Mouse (Mus musculus) c-Kit-positive CD71-positive TER-119-negative erythroid progenitor cells, embryonic 14.5 days (primary cell): ENCODE data around the gene Cradd.

ENCODE experiments used
- DNase-seq: peaks from one replicate; pipeline ENCODE4 v3.0.0-alpha.2; 2013; ENCODE audit warnings: low read depth

Cradd gene

GRCm38 (mm10) chr10:95304240-95304639 lies 19.7 kb downstream of the Cradd start:
- DNase-seq, result no peak

DNA sequence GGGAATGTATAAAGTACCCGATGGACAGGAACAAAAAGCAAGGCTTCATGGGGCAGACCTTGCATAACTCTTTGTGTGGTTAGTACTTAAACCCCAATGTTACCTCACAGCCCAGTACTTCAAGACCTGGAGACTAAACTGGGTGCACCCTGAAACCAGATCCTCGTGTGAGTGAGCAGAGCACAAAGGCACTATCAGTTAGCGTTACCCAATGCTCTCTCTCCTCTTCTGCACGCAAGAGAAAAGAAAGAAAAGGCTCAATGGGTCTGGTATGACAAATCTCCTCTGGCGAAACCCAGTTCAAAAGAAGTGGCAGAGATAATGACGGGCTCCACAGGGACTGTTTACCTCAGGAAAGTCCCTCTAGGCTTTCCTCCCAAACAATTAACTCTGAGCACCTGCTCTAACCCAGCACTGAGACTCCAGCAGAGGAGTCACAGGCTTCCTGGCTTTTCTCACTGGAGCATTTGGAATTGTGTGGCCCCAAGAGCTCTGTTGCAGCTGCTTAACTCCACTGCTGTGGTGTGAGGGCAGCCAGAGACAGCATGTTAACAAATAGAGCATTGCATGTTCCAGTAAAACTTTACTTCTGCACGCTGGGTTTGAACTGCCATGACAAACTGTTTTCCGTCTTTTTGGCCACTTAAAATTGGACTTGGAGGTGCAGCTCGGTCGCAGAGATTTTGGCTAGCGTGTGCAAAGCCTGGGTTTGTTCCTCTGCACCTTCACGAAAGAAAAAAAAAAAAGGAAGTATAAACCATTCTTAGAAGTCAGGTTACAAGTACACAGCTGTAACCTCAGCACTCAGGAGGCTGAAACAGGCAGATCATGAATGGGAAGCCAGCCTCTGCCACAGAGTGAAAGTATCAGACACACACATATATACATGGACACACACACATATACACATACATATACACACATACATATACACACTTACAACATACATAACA lies 21.4 kb downstream of the Cradd start:
- DNase-seq, result no peak

GRCm38 (mm10) chr10:95300178-95300793 lies 23.6 kb downstream of the Cradd start:
- DNase-seq, result no peak

- no peak for DNase-seq
Observed at GRCm38 (mm10) chr10:95299808-95300133, 24.2 kb downstream of the Cradd start.

- no peak for DNase-seq
Observed at GRCm38 (mm10) chr10:95299010-95299807, 24.7 kb downstream of the Cradd start.

DNA sequence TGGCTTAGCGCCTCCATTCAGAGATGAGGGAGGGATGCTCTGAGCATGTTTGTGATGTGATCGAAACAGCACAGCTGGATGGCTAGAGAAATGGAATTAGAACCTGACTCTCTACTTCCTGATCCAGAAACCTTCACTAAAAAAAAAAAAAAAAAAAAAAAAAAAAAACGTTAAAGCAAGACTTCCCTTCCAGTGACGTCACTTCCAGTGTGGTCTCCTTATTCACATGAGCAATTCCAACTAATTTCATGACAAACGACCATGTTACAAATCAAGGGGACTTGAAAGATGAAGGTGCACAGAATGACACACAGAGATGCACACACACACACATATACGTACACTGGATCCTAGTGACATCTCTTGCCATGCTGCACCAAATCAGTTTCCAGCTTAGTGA lies 25.4 kb downstream of the Cradd start:
- no peak for DNase-seq

GRCm38 (mm10) chr10:95297690-95298104 lies 26.2 kb downstream of the Cradd start:
- DNase-seq, result peak; percentile 27

DNA sequence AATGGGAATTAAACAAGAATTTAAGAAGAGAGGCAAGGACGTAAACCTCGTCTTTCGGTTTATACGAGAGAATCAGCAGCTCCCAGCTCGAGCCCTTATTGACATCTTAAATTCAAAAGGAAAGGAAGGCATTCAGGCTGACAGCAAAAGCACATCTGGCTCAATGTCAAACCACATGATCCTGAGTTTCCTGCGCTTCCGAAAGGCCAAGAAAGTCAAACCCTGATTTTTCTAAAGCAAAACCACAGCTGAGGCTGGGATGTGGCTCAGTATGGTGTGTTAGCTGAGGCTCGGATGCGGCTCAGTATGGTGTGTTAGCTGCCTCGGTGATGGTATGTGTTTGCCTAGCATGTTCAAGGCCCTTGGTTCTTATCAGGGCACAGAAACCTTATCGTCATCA lies 26.9 kb downstream of the Cradd start:
- DNase-seq, result no peak

GRCm38 (mm10) chr10:95293261-95293660 lies 30.7 kb downstream of the Cradd start:
- DNase-seq, result no peak

DNA sequence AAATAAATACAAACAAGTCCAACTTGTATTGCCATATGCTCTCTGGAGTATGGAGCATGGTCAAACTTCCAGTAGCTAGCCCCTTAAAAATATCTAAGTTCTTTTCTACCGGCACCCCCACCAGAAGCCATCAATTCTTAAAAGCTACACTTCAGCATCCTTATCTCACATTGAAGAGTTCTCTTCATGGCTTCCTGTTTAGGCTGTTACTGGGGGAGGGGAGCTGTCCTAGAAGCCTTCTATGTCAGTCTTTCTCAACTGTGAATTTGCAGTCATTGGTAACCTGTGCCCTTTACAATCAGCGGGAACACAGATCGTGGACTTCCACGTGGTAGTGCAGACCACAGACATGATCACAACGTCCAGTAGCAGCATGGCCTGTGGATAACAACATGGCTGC lies 31.7 kb downstream of the Cradd start:
- no peak for DNase-seq

DNA sequence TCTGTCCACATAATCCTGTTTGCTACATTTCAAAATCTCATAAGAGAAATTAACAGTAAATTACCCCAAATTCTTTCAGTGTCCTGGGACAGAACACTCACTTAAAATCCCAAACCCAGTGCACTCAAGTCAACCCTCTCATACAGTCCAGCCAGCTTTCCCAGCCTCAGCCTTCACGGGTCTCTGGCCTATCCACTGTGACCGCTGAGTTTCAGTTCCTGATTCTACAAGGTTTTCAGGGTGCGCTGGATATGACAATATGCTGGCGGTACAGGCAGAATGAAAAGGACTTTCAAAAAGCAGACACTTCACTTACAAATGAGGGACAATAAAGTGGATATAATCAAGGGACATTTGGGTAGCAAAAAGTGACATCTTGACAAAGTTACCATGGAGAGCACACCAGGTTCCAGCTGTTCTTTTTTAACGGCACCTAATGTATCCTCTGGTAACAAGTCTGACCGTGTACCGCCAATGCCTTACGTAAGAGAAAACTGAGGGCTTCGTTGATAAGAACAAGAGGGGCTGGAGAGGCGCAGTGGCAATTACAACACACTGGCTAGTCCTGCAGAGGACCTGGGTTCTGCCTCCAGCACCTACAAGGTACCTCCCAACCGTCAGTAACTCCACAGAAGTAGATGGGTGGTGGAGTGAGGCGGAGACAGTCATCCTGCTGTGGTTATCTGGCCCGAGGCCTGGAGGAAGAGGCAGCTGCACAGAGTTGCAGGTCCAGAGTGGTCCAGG lies 32.6 kb downstream of the Cradd start:
- no peak for DNase-seq

DNA sequence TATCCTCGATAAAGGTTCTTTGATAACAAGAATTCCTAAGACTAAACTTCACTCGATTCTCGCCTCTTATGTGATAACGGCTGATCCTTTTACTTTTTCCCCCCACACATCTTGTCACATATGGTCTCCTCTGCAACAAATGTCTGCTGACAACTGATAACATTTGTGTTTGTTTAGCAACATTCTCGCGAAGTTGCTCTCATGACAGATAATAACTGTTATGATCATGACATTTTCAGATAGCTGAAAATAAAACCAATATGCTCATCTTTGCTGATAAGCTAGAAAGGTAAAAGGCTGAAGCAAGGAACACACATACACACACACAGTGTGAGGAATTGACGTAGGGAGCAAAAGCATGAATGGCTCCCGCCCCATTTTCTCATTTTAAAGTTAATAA lies 34.1 kb downstream of the Cradd start:
- DNase-seq, result peak; percentile 48

- DNase-seq, result no peak
Observed at GRCm38 (mm10) chr10:95288206-95288605, 35.7 kb downstream of the Cradd start.

GRCm38 (mm10) chr10:95287351-95287750 lies 36.6 kb downstream of the Cradd start:
- DNase-seq, result no peak

- DNase-seq, result no peak
Observed at GRCm38 (mm10) chr10:95283434-95283833, 40.5 kb downstream of the Cradd start.

- no peak for DNase-seq
Observed at GRCm38 (mm10) chr10:95281996-95282395, 41.9 kb downstream of the Cradd start.

GRCm38 (mm10) chr10:95281466-95281990 lies 42.4 kb downstream of the Cradd start:
- DNase-seq, result no peak

DNA sequence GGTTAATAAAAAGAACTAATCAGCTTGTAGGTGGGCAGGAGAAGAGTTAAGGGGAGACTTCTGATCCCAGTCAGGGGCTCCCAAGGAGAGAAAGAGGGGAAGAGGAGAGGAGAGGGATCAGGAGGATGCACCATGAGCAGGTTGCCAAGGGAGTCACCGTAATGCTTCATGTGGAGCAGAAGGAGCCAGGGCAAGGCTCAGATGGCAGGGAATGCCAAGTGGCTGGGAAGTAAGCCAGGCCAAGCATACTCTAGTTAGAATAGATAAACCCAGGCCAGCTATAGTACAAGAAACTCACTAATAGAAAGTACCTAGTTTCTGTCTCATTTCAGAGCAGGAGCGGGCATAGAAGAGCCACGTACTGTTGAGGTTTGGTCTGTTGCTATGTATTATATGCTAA lies 43.6 kb downstream of the Cradd start:
- no peak for DNase-seq

- no peak for DNase-seq
Observed at GRCm38 (mm10) chr10:95279459-95279858, 44.5 kb downstream of the Cradd start.

DNA sequence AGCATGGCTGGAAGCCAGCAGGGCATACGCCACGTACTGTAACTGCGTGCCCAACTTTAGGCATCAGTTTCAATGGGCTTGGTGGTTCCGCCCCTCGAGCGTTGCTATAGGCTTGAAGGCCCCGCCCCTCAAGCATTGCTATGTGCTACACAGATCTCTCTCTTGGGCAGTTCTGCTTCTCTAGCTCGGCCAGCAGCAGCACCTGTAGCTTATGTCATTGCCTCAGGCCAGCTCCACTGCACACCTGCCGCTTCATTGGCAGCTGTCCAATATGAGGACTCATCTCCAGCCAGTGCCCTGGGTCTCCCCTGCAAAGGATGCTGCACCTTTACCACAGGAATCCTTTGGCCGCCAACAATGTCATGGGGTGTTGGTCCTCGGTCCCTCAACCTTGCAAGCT lies 45.8 kb downstream of the Cradd start:
- no peak for DNase-seq

DNA sequence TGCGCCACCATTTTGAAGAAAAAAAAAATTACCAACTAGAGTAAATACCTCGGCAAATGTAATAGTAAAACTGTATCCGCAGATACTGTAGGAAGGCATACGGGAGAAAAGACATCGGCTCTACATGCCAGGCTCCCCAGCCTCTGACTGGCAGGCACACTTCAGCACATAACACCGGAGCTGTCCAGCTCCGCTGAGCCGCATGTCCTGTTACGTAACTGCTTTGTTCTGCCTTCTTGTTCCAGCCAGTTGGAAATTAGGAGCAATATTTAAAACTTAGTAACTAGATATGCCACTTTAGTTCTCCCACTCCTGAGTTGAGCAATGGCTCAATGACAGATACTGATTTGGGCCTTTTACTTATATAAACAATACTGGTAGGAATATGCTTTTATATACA lies 48.4 kb downstream of the Cradd start:
- no peak for DNase-seq

GRCm38 (mm10) chr10:95273226-95273625 lies 50.7 kb downstream of the Cradd start:
- DNase-seq, result no peak
